Mouse (Mus musculus) spleen, adult 2 months (tissue): Measurements from ENCODE around the gene Trim33.

Source experiments
- CTCF ChIP-seq: fragments of 200-500 bp; IDR thresholded peaks from 2 replicates; pipeline ENCODE4 v1.5.1; 2011; ENCODE audit warnings: mild to moderate bottlenecking, inconsistent platforms; ENCODE audit not compliant: insufficient read depth, insufficient read length, insufficient replicate concordance; ENCODE audit errors: extremely low read depth
- POLR2A ChIP-seq: fragments of 200-500 bp; IDR thresholded peaks from 2 replicates; pipeline ENCODE4 v1.6.1; 2011; ENCODE audit warnings: low read depth, low read length, inconsistent platforms

GRCm38 (mm10) chr3:103288761-103289160, 9.7 kb downstream of the Trim33 start:
- TF ChIP-seq POLR2A (no peak), CTCF (no peak)
